Mouse (Mus musculus) stomach, embryonic 14.5 days (tissue): ENCODE measurements at regions not wholly inside any gene's neighbourhood (a gene's known extent, or its start where the extent isn't known, plus 50 kb on each side); places are given as distances from the start of the nearest gene placed in this dataset.
A peak's percentile ranks its signal among the peaks of the same experiment; 100 is the strongest.
"Not testable (repeated sequence)": the region's sequence is repeated elsewhere in the genome, so short reads cannot be mapped to it uniquely, and the experiment has no call there.

Experiments
- ATAC-seq: fragments of 200-750 bp; cut with Nextera tagmentation; 2 replicates; pipeline ENCODE4 v1.8.0; 2017; ENCODE audit warnings: low read depth, moderate TSS enrichment; ENCODE audit not compliant: insufficient number of reproducible peaks, insufficient read depth, low FRiP score
- H3K27ac ChIP-seq: fragments of 300-500 bp; sonication (generic); 2 replicates; pipeline ENCODE4 v1.5.1; 2014; ENCODE audit warnings: mild to moderate bottlenecking, low read length, moderate library complexity, mixed read lengths
- H3K27me3 ChIP-seq: fragments of 300-500 bp; sonication (generic); 2 replicates; pipeline ENCODE4 v1.6.1; 2014; ENCODE audit warnings: low read length, control low read depth, mixed read lengths; ENCODE audit not compliant: control insufficient read depth, insufficient read depth
- H3K36me3 ChIP-seq: fragments of 300-500 bp; sonication (generic); 2 replicates; pipeline ENCODE4 v1.6.1; 2014; ENCODE audit warnings: mild to moderate bottlenecking, control low read depth, low read length, moderate library complexity, mixed read lengths; ENCODE audit not compliant: control insufficient read depth, insufficient read depth
- H3K4me1 ChIP-seq: fragments of 300-500 bp; sonication (generic); 2 replicates; pipeline ENCODE4 v1.6.1; 2014; ENCODE audit warnings: low read length, control low read depth, mixed read lengths; ENCODE audit not compliant: control insufficient read depth, insufficient read depth
- H3K4me2 ChIP-seq: fragments of 300-500 bp; sonication (generic); replicated peaks from 2 replicates; pipeline ENCODE4 v1.6.1; 2014; ENCODE audit warnings: low read depth, low read length, control low read depth
- H3K4me3 ChIP-seq: fragments of 300-500 bp; sonication (generic); 2 replicates; pipeline ENCODE4 v1.5.1; 2014; ENCODE audit warnings: low read depth, low read length, control low read depth
- H3K9ac ChIP-seq: fragments of 300-500 bp; sonication (generic); replicated peaks from 2 replicates; pipeline ENCODE4 v1.6.1; 2014; ENCODE audit warnings: low read depth, mild to moderate bottlenecking, control low read depth, low read length, moderate library complexity, mixed read lengths
- H3K9me3 ChIP-seq: fragments of 300-500 bp; sonication (generic); 2 replicates; pipeline ENCODE4 v1.6.1; 2016; ENCODE audit warnings: low read depth, low read length, control low read depth; ENCODE audit not compliant: control insufficient read depth
- WGBS: fragments of 180-500 bp; shearing (Covaris S2); extraction: QIAGEN DNeasy Blood & Tissue Kit; methylation state at CpG from one replicate; pipeline ENCODE4 v1.1.7; 2014; 5-methylcytosine and 5-hydroxymethylcytosine counted together

GRCm38 (mm10) chr6:89121023-89121745 is 219.1 kb downstream of the Tpra1 start:
- no peaks in the 10 kb centered on the region for H3K36me3 ChIP-seq
- 50% methylated on average over 4 of the region's 4 CpGs for WGBS
- no peaks in the 10 kb centered on the region for H3K9me3 ChIP-seq
- H3K4me3 ChIP-seq, result no peak overlapping the region
- H3K4me1 ChIP-seq, result no peaks in the 10 kb centered on the region
- no peaks in the 10 kb centered on the region for H3K27me3 ChIP-seq
- H3K27ac ChIP-seq, result no peak overlapping the region
- H3K4me2 ChIP-seq, result no peak overlapping the region
- no peak for ATAC-seq
- no peak overlapping the region for H3K9ac ChIP-seq

- no peak overlapping the region for H3K4me3 ChIP-seq
- no peaks in the 10 kb centered on the region for H3K4me1 ChIP-seq
- no peaks in the 10 kb centered on the region for H3K36me3 ChIP-seq
- 65% methylated on average over 3 of the region's 3 CpGs for WGBS
- H3K27me3 ChIP-seq, result no peaks in the 10 kb centered on the region
- ATAC-seq, result 0 out of 2 replicates have a peak, but pooled peaks have one; percentile 28
- H3K9ac ChIP-seq, result no peak overlapping the region
- no peak overlapping the region for H3K27ac ChIP-seq
- no peaks in the 10 kb centered on the region for H3K9me3 ChIP-seq
- H3K4me2 ChIP-seq, result no peak overlapping the region
These were observed 219.7 kb downstream of the Tpra1 start for GRCm38 (mm10) chr6:89121746-89122070.

- Histone ChIP-seq H3K9me3 (no peaks in the 10 kb centered on the region), H3K9ac (no peak overlapping the region), H3K36me3 (no peaks in the 10 kb centered on the region), H3K27ac (no peak overlapping the region), H3K4me2 (no peak overlapping the region), H3K4me1 (no peaks in the 10 kb centered on the region), H3K4me3 (no peak overlapping the region), H3K27me3 (no peaks in the 10 kb centered on the region)
- no peak for ATAC-seq
- WGBS, result 48% methylated on average over 9 of the region's 9 CpGs
These were observed 223.9 kb downstream of the Tpra1 start for GRCm38 (mm10) chr6:89125916-89126315.

GRCm38 (mm10) chr6:89128141-89128540 is 226.1 kb downstream of the Tpra1 start:
- not testable (repeated sequence) for H3K27ac ChIP-seq, H3K36me3 ChIP-seq, H3K27me3 ChIP-seq, H3K4me1 ChIP-seq, H3K9me3 ChIP-seq, ATAC-seq, H3K4me3 ChIP-seq, H3K4me2 ChIP-seq, H3K9ac ChIP-seq
- 63% methylated on average over 5 of the region's 5 CpGs for WGBS

GRCm38 (mm10) chr6:89140469-89140868 is 222.0 kb downstream of the Plxna1 start:
- Histone ChIP-seq H3K27me3 (no peaks in the 10 kb centered on the region), H3K9ac (no peak overlapping the region), H3K27ac (no peak overlapping the region), H3K4me1 (no peaks in the 10 kb centered on the region), H3K9me3 (no peaks in the 10 kb centered on the region), H3K4me2 (no peak overlapping the region), H3K4me3 (no peak overlapping the region), H3K36me3 (no peaks in the 10 kb centered on the region)
- ATAC-seq, result no peak
- WGBS, result 70% methylated on average over 3 of the region's 3 CpGs

GRCm38 (mm10) chr6:89153027-89153662 is 209.3 kb downstream of the Plxna1 start:
- Histone ChIP-seq H3K27ac (no peak overlapping the region; the same call in 1 of the 2 replicates), H3K4me1 (no peaks in the 10 kb centered on the region), H3K9ac (no peak overlapping the region), H3K4me3 (no peak overlapping the region), H3K9me3 (no peaks in the 10 kb centered on the region), H3K4me2 (no peak overlapping the region), H3K27me3 (no peaks in the 10 kb centered on the region), H3K36me3 (no peaks in the 10 kb centered on the region)
- no peak for ATAC-seq
- WGBS, result 51% methylated on average over 11 of the region's 11 CpGs

- ATAC-seq, result no peak
- H3K36me3 ChIP-seq, result no peaks in the 10 kb centered on the region
- no peak overlapping the region for H3K4me2 ChIP-seq
- H3K4me1 ChIP-seq, result no peaks in the 10 kb centered on the region
- H3K9ac ChIP-seq, result no peak overlapping the region
- no peaks in the 10 kb centered on the region for H3K27me3 ChIP-seq
- H3K9me3 ChIP-seq, result no peaks in the 10 kb centered on the region
- 76% methylated on average over 1 of the region's 1 CpGs for WGBS
- H3K27ac ChIP-seq, result no peak overlapping the region
- H3K4me3 ChIP-seq, result no peak overlapping the region
These were observed 204.9 kb downstream of the Plxna1 start for GRCm38 (mm10) chr6:89157501-89157900.

- Histone ChIP-seq H3K4me1 (no peaks in the 10 kb centered on the region), H3K36me3 (no peaks in the 10 kb centered on the region), H3K27me3 (no peaks in the 10 kb centered on the region), H3K4me3 (no peak overlapping the region), H3K27ac (no peak overlapping the region), H3K4me2 (no peak overlapping the region), H3K9me3 (no peaks in the 10 kb centered on the region), H3K9ac (no peak overlapping the region)
- WGBS, result 67% methylated on average over 7 of the region's 7 CpGs
- no peak for ATAC-seq
These were observed 202.4 kb downstream of the Plxna1 start for GRCm38 (mm10) chr6:89160051-89160450.

GRCm38 (mm10) chr6:89161746-89162145 is 200.7 kb downstream of the Plxna1 start:
- ATAC-seq, result no peak
- WGBS, result 89% methylated on average over 1 of the region's 1 CpGs
- no peak overlapping the region for H3K9ac ChIP-seq

More at GRCm38 (mm10) chr6:89161746-89162145, 200.7 kb downstream of the Plxna1 start:
- Histone ChIP-seq H3K36me3 (no peaks in the 10 kb centered on the region), H3K4me1 (no peaks in the 10 kb centered on the region), H3K4me2 (no peak overlapping the region), H3K9me3 (no peaks in the 10 kb centered on the region), H3K27me3 (no peaks in the 10 kb centered on the region), H3K4me3 (no peak overlapping the region), H3K27ac (no peak overlapping the region)
